Mouse (Mus musculus) limb, embryonic 14.5 days (tissue): ENCODE measurements around the gene Gm49486. TPM values are rescaled to one million over a fixed set of nuclear protein-coding genes. Genes with fewer than 3 reads are reported as not detected.

Experiments used
- ATAC-seq: fragments of 200-750 bp; cut with Nextera tagmentation; 2 replicates; pipeline ENCODE4 v1.8.0; 2017; ENCODE audit warnings: low read depth, moderate number of reproducible peaks, moderate TSS enrichment; ENCODE audit not compliant: low FRiP score
- DNase-seq: peaks from one replicate; pipeline ENCODE4 v3.0.0-alpha.2; 2015; ENCODE audit warnings: low spot score
- H3K27ac ChIP-seq: fragments of 300-500 bp; sonication (generic); replicated peaks from 2 replicates; pipeline ENCODE4 v1.5.1; 2014; ENCODE audit warnings: low read depth, mild to moderate bottlenecking, low read length, moderate library complexity, mixed read lengths
- H3K27me3 ChIP-seq: fragments of 300-500 bp; sonication (generic); 2 replicates; pipeline ENCODE4 v1.6.1; 2014; ENCODE audit warnings: low read length, mixed read lengths; ENCODE audit not compliant: control insufficient read depth, insufficient read depth
- H3K36me3 ChIP-seq: fragments of 300-500 bp; sonication (generic); 2 replicates; pipeline ENCODE4 v1.6.1; 2014; ENCODE audit warnings: mild to moderate bottlenecking, low read length, moderate library complexity, mixed read lengths; ENCODE audit not compliant: control insufficient read depth, insufficient read depth
- H3K4me1 ChIP-seq: fragments of 300-500 bp; sonication (generic); 2 replicates; pipeline ENCODE4 v1.6.1; 2014; ENCODE audit warnings: antibody characterized with exemption, low read length, mixed read lengths; ENCODE audit not compliant: control insufficient read depth, insufficient read depth
- H3K4me2 ChIP-seq: fragments of 300-500 bp; sonication (generic); replicated peaks from 2 replicates; pipeline ENCODE4 v1.6.1; 2014; ENCODE audit warnings: low read depth, mild to moderate bottlenecking, low read length, moderate library complexity; ENCODE audit not compliant: severe bottlenecking
- H3K4me3 ChIP-seq: fragments of 300-500 bp; sonication (generic); replicated peaks from 2 replicates; pipeline ENCODE4 v1.5.1; 2014; ENCODE audit warnings: low read length
- H3K9ac ChIP-seq: fragments of 300-500 bp; sonication (generic); 2 replicates; pipeline ENCODE4 v1.6.1; 2014; ENCODE audit warnings: mild to moderate bottlenecking, low read depth, low read length, moderate library complexity; ENCODE audit not compliant: severe bottlenecking
- H3K9me3 ChIP-seq: fragments of 300-500 bp; sonication (generic); 2 replicates; pipeline ENCODE4 v1.6.1; 2016; ENCODE audit warnings: low read length; ENCODE audit not compliant: control insufficient read depth
- POLR2A ChIP-seq: fragments of 200-500 bp; IDR thresholded peaks from 2 replicates; pipeline ENCODE4 v1.8.0; 2012; ENCODE audit warnings: inconsistent platforms, mild to moderate bottlenecking, moderate library complexity, borderline replicate concordance; ENCODE audit not compliant: insufficient read depth, insufficient read length; ENCODE audit errors: extremely low read depth
- WGBS: fragments of 180-500 bp; shearing (Covaris S2); extraction: QIAGEN DNeasy Blood & Tissue Kit; methylation state at CpG from one replicate; pipeline ENCODE4 v1.1.7; 2014; 5-methylcytosine and 5-hydroxymethylcytosine counted together
- polyA plus RNA-seq, 2 experiments: library from polyadenylated mRNA; depleted of rRNA in 1 of 2; stranded (reverse) in 1 of 2; unstranded in 1 of 2; fragments of >200 nt; fragmentation: Nextera tagmentation in 1 of 2; extraction: Ambion mirVana in 1 of 2; gene quantifications; 2 replicates each; pipeline versions ENCODE4 v1.2.1 to v1.2.3; 2012 to 2014

Gene Gm49486
- polyA plus RNA-seq (2012; rRNA removed): 1.5 and 2.6 TPM in 2 replicates
- polyA plus RNA-seq (2014; fragmentation: Nextera tagmentation; extraction: Ambion mirVana): 0.89 and 1.2 TPM in 2 replicates

DNA sequence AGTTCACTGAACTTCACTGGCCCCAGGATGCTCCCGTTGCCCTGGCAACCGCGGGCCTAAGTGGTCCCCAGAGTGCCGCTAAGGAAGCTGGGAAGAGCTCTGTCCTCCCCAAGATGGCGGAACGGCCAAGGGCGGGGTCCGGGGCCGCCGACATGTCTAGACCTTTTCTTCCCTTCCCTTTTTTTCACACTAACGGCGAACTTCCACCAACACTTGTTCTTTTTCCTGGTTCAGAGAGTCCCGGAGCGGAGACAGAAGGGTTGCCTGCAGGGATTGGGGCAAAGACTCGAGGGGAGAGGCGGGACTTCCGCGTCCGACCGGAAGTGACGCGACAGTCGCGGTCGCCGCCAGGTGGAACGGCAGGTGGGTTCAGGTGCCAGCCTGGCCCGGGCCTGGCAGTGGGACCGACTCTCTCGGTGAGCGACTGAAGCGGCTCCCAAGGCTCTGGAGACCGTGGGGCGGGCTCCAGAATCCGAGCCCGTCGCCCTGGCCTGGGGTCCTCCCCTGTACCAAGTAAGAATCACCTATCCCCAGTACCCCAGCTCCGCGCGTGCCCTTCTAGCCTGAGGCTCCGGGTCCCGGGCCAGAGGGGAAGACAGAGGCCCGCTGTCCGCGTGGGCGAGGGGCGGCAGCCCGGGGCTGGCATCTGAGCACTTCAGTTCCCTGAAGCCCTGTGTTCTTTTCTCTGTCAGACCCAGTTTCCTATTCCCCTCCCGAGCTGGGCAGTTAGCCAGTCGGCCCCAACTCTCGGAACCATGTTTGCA, at the start of gene Gm49486, which contains the start of gene Pick1:
Gene Gm49486, plus strand, starts transcription at position 334 of the 764 bp plus-strand sequence.
Gene Pick1, plus strand, starts transcription at position 116 of the 764 bp plus-strand sequence.
- 1% methylated on average over 49 of the region's 51 CpGs for WGBS
- Histone ChIP-seq H3K9me3 (no peaks in the 10 kb centered on the region), H3K4me3 (peak within 1 kb of the TSS; percentile 71), H3K9ac (peak within 1 kb of the TSS; percentile 71), H3K4me2 (peak within 1 kb of the TSS; percentile 88), H3K27me3 (no peaks in the 10 kb centered on the region), H3K36me3 (peaks cover 22% of the 10 kb centered on the region), H3K4me1 (0 out of 2 replicates have a peak, but pooled peaks cover 3% of the 10 kb centered on the region), H3K27ac (peak within 1 kb of the TSS; percentile 94)
- ATAC-seq: peak; percentile 94
- DNase-seq: peak; percentile 86
- TF ChIP-seq POLR2A: peak; percentile 63; the same call in 1 of the 2 replicates

- no peaks in the 10 kb centered on the region for H3K36me3 ChIP-seq
- no peaks in the 10 kb centered on the region for H3K4me1 ChIP-seq
- 89% methylated on average over 10 of the region's 10 CpGs for WGBS
- no peak for TF ChIP-seq POLR2A
- no peak overlapping the region for H3K27ac ChIP-seq
- DNase-seq (no peak), ATAC-seq (no peak)
- no peak overlapping the region for H3K4me3 ChIP-seq
- H3K4me2 ChIP-seq: no peak overlapping the region
- H3K9ac ChIP-seq: no peak overlapping the region
- no peaks in the 10 kb centered on the region for H3K9me3 ChIP-seq
- H3K27me3 ChIP-seq: no peaks in the 10 kb centered on the region
Measured at GRCm38 (mm10) chr15:79185213-79185612, 44.0 kb upstream of the Gm49486 start.

- no peak for DNase-seq
- Histone ChIP-seq H3K4me3 (no peak overlapping the region), H3K27me3 (no peaks in the 10 kb centered on the region), H3K4me1 (peaks cover under 1% of the 10 kb centered on the region; the same call in 1 of the 2 replicates), H3K9me3 (no peaks in the 10 kb centered on the region), H3K4me2 (no peak overlapping the region), H3K36me3 (no peaks in the 10 kb centered on the region), H3K9ac (no peak overlapping the region), H3K27ac (no peak overlapping the region)
- TF ChIP-seq POLR2A: no peak
- WGBS: 87% methylated on average over 8 of the region's 8 CpGs
- ATAC-seq: no peak
Measured at GRCm38 (mm10) chr15:79187819-79188218, 41.4 kb upstream of the Gm49486 start.

- no peaks in the 10 kb centered on the region for H3K9me3 ChIP-seq
- no peaks in the 10 kb centered on the region for H3K27me3 ChIP-seq
- H3K4me1 ChIP-seq: peaks cover 13% of the 10 kb centered on the region; the same call in 1 of the 2 replicates
- no peak for ATAC-seq
- no peaks in the 10 kb centered on the region for H3K36me3 ChIP-seq
- no peak for TF ChIP-seq POLR2A
- WGBS: 91% methylated on average over 2 of the region's 2 CpGs
- no peak overlapping the region for H3K4me2 ChIP-seq
- H3K4me3 ChIP-seq: no peak overlapping the region
- no peak overlapping the region for H3K27ac ChIP-seq
- DNase-seq: no peak
- H3K9ac ChIP-seq: no peak overlapping the region
Measured at GRCm38 (mm10) chr15:79191426-79191825, 37.8 kb upstream of the Gm49486 start.

DNA sequence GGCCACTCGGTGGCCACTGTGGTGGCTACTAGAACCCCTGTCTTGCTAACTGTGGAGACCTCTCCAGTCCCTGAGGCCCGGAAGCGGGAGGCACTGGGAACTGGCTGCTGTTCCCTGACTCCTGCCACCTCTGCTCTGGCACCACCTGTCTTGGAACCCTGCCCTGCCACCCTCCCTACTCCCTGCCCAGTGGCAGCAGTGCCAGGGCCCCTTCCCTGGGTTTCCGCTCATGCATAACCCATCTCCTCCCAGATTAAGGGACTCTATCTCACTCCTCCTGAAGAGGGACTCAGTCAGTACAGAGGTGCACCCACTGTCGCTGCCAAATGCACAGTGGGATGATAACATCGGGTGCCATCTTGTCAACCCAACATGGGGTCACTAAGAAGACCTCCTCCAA, 36.7 kb upstream of the Gm49486 start:
- peaks cover 13% of the 10 kb centered on the region; the same call in 1 of the 2 replicates for H3K4me1 ChIP-seq
- no peak overlapping the region for H3K9ac ChIP-seq
- ATAC-seq: no peak
- DNase-seq: no peak
- no peak overlapping the region for H3K4me2 ChIP-seq
- no peaks in the 10 kb centered on the region for H3K27me3 ChIP-seq
- no peak overlapping the region for H3K4me3 ChIP-seq
- H3K27ac ChIP-seq: no peak overlapping the region
- 90% methylated on average over 6 of the region's 6 CpGs for WGBS
- no peaks in the 10 kb centered on the region for H3K36me3 ChIP-seq
- TF ChIP-seq POLR2A: no peak
- no peaks in the 10 kb centered on the region for H3K9me3 ChIP-seq
